Mouse (Mus musculus) forebrain, embryonic 10.5 days (tissue): ENCODE results near the gene Fam210b. TPM values are rescaled to one million over a fixed set of nuclear protein-coding genes. Genes with fewer than 3 reads are reported as not detected.

Experiments used
- DNase-seq: peaks from one replicate; pipeline ENCODE4 v3.0.0-alpha.2; 2017; ENCODE audit warnings: low spot score; ENCODE audit errors: extremely low spot score
- H3K27ac ChIP-seq: fragments of 300-500 bp; sonication (generic); 2 replicates; pipeline ENCODE4 v1.5.1; 2016; ENCODE audit warnings: mild to moderate bottlenecking
- H3K27me3 ChIP-seq: fragments of 300-500 bp; sonication (generic); 2 replicates; pipeline ENCODE4 v1.6.1; 2016; ENCODE audit warnings: mild to moderate bottlenecking; ENCODE audit not compliant: poor library complexity, severe bottlenecking
- H3K36me3 ChIP-seq: fragments of 300-500 bp; sonication (generic); replicated peaks from 2 replicates; pipeline ENCODE4 v1.6.1; 2016; ENCODE audit warnings: mild to moderate bottlenecking, moderate library complexity
- H3K4me1 ChIP-seq: fragments of 300-500 bp; sonication (generic); 2 replicates; pipeline ENCODE4 v1.6.1; 2016
- H3K4me3 ChIP-seq: fragments of 300-500 bp; sonication (generic); 2 replicates; pipeline ENCODE4 v1.5.1; 2016; ENCODE audit warnings: mild to moderate bottlenecking, moderate library complexity
- H3K9me3 ChIP-seq: fragments of 300-500 bp; sonication (generic); 2 replicates; pipeline ENCODE4 v1.6.1; 2016; ENCODE audit warnings: mild to moderate bottlenecking, moderate library complexity
- WGBS: fragments of 180-500 bp; shearing (Covaris S2); methylation state at CpG from one replicate; pipeline ENCODE4 v1.1.7; 2016; 5-methylcytosine and 5-hydroxymethylcytosine counted together
- polyA plus RNA-seq: library from polyadenylated mRNA; unstranded; fragments of >200 nt; fragmentation: Nextera tagmentation; extraction: Ambion mirVana; gene quantifications from 2 replicates; pipeline ENCODE4 v1.2.1, GENCODE M21; 2016

The Fam210b gene
- polyA plus RNA-seq, 1 experiment from 2014 or later, result 16.6 TPM

DNA sequence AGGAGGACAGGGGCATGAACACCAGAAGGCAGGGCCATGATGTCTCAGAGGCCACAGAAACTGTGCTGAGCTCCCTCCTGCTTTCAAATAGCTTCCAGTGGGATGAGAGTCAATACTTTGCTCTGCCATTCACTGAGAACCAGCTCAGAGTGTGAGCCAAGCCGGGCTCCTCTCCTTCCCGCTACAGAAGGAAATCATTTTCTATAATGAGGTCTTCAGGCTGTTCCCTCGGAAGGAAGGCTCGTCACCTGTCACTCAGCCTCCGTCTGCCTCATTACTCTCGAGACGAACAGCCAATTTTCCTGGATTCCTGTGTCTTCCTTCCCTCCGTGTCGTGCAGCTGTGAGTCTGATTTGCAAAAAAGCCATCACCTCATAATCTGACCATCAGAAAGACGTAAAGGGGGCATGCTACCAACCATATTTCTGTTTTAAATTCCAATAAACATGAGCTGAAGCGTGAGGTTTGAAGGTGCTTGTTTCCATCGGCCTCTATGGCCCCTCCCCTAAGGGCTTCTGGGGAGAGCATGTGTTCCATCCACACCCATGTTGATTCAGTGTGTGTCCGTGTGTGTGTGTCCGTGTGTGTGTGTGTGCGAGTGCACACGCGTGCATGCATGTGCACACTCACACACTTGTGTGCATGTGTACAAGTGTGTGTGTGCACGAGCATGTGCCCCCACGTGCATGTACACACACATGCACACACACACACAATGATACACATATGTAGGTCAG, 7.0 kb upstream of the Fam210b start:
- H3K27me3 ChIP-seq, result no peaks in the 10 kb centered on the region
- DNase-seq, result no peak

DNA sequence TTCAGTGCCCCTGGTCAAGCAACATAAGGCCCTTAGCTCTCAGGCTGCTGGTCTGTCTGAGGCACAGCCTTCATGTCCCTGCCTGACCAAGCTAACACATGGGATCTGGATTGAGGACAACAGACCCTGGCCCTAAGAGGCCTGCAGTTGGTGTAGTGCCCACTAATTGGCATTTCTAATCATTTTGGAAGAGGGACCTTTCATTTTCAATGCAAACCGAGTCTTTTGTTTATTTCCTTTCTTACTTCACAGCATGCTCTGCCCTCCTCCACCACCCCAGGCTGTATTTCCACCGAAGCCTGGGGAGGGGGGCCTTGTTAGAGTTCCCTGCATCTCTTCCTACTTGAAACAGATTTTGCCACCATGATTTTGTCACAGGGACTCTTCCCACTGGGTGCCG, 4.4 kb upstream of the Fam210b start:
- H3K27ac ChIP-seq, result peak overlapping the region; percentile 66; the same call in 1 of the 2 replicates
- 0 out of 2 replicates have a peak, but pooled peaks cover 3% of the 10 kb centered on the region for H3K9me3 ChIP-seq
- 33% methylated on average over 3 of the region's 3 CpGs for WGBS
- no peak for DNase-seq
- H3K4me3 ChIP-seq, result no peak overlapping the region
- no peaks in the 10 kb centered on the region for H3K36me3 ChIP-seq
- no peaks in the 10 kb centered on the region for H3K27me3 ChIP-seq
- H3K4me1 ChIP-seq, result peaks cover 44% of the 10 kb centered on the region

More for the DNA sequence above, 7.0 kb upstream of the Fam210b start:
- 0 out of 2 replicates have a peak, but pooled peaks cover 3% of the 10 kb centered on the region for H3K9me3 ChIP-seq
- peaks cover 31% of the 10 kb centered on the region for H3K4me1 ChIP-seq
- no peak overlapping the region for H3K4me3 ChIP-seq
- no peak overlapping the region for H3K27ac ChIP-seq
- no peaks in the 10 kb centered on the region for H3K36me3 ChIP-seq
- WGBS, result 83% methylated on average over 19 of the region's 19 CpGs

DNA sequence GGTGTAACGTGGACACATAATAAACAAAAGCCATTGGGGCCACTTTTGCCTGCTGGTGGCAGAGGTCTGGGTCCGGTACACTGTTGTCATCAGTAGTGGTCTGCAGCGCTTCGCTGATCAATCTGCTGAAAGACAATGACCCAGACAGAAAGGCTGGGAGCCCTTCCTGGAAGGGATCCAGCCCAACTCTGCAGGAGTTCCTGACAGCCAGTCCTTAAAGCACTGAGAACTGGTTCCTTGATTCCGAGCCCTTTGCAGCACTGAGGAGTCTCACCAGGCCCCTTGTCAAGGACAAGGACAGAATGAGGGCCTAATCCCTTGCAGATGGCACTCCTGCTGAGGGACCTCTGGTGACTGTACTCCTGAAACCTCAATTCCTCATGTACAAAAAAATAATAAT, 3.8 kb upstream of the Fam210b start:
- Histone ChIP-seq H3K27me3 (peaks cover 2% of the 10 kb centered on the region), H3K36me3 (no peaks in the 10 kb centered on the region), H3K4me3 (no peak overlapping the region), H3K4me1 (peaks cover 49% of the 10 kb centered on the region), H3K27ac (peak overlapping the region; percentile 66; the same call in 1 of the 2 replicates), H3K9me3 (0 out of 2 replicates have a peak, but pooled peaks cover 2% of the 10 kb centered on the region)
- WGBS, result 37% methylated on average over 5 of the region's 5 CpGs
- DNase-seq, result no peak

DNA sequence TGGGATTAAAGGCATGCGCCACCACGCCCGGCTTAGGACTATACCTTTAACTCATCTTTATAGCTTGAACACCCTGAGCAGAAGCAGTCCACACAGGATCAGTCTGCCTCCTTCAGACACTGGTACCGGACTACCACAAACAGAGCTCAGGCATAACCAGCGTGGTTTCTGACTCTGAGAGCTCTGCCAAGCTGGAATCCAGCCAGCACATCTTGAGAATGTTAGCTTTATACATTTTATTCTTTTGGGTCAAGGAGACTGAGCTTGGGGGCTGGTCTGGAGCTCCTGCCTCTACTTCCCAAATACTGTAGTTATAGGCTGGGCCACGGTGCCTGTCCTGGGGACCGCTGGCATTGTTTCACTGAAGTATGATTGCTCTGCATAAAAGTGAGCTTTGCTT, 1.6 kb upstream of the Fam210b start:
- DNase-seq, result no peak
- Histone ChIP-seq H3K36me3 (no peaks in the 10 kb centered on the region), H3K4me3 (no peak overlapping the region), H3K4me1 (peaks cover 50% of the 10 kb centered on the region), H3K27me3 (peaks cover 12% of the 10 kb centered on the region), H3K9me3 (no peaks in the 10 kb centered on the region), H3K27ac (no peak overlapping the region)
- 94% methylated on average over 7 of the region's 7 CpGs for WGBS

DNA sequence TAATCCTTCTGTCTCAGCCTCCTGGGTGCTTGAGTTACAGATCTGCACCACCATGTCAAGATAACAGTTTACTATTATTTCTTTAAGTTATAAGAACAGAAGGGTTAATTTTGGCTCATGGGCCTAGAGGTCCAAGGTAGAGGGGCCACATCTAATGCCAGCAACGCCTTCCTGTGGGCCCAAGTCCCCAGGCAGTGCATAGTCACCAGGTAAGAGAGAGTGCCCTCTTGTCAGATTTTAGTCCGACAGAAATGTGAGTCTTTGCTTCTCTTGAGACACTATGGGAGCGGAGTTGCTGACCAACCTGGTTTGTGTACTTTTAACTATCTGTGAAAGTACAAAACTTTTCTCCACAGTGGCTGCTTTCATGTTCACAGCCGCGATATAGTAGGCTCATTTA, 696 bp upstream of the Fam210b start:
- peak overlapping the region; percentile 82 for H3K4me3 ChIP-seq
- H3K9me3 ChIP-seq, result no peaks in the 10 kb centered on the region
- peaks cover 12% of the 10 kb centered on the region for H3K27me3 ChIP-seq
- no peaks in the 10 kb centered on the region for H3K36me3 ChIP-seq
- H3K4me1 ChIP-seq, result peaks cover 54% of the 10 kb centered on the region
- H3K27ac ChIP-seq, result peak overlapping the region; percentile 86
- 39% methylated on average over 5 of the region's 5 CpGs for WGBS
- no peak for DNase-seq

DNA sequence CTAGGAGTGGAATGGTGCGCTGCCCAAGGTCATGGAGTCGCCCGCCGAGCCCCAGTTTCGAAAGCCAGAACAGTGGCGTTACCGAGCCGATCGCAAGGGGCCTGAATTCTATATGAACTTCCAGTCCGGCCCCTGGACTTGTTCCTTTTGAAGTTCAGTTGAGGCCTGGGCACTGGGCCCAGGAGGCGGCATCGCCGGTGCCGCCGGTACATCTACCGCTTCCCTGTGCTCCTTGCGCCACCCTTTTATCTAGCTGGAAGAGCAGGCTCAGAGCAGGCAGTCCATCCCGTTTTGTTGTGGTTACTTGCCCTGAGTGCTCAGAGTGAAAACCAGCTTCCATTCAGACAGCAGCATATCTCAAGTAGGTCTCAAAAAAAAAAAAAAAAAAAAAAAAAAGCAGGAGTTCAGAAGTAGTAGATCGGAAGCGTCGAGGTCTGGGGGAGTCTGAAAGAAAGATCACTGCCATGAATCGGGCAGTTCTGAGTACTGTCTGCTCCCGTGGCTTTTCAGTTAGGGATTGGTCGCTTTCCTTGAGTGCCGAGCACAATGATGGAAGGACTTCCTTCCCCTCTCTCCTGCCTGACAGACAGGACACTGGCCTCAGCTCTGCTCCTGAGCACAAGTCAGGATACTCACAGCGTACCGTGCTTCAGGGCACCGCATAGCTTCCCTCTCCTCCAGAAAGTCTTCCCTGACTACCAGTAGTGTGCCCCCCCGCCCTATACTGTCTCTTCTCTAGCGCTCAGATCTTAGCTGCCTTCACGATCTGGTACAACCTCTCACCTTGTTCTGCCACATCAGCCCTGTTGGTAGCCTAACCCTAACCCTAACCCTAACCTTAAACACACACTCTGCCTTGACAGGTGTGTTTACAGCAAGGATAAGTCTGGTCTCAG, 917 bp downstream of the Fam210b start:
- peak overlapping the region; percentile 82 for H3K4me3 ChIP-seq
- peaks cover 52% of the 10 kb centered on the region for H3K4me1 ChIP-seq
- no peaks in the 10 kb centered on the region for H3K36me3 ChIP-seq
- WGBS, result 12% methylated on average over 31 of the region's 31 CpGs
- H3K27me3 ChIP-seq, result peaks cover 12% of the 10 kb centered on the region
- H3K9me3 ChIP-seq, result no peaks in the 10 kb centered on the region
- peak; percentile 53 for DNase-seq
- H3K27ac ChIP-seq, result peak overlapping the region; percentile 86

DNA sequence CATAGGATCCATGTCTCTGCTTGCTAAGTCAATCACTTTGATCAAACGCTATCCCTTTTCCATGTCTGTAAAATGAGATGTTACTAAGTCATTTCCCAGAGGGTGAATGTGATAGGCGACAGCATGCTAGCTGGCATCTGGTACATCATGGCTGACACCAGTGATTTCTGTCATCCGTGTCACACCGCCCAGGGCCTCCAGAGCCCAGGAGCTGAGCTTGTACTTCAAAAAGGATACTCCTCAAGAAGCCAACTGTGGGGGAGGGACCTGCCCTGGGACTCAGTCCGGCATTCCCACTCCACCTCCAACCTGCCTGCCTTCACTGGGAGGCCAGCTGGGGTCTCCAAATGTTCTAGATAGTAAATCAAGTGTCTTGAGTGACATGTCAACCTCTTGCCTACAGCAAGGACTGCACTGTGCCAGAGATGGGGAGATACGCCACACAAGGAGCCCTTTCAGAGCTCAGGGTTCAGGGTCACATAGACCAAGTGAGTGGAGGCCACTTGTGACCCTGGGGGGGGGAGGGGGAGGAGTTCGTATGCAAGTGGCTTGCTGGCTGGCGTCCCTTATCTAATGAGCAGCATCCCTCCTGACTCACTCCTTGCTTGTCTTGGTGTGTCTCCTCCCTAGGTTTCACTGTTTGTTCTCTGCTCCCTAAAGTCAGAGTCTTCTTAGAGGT, 1.7 kb downstream of the Fam210b start:
- DNase-seq, result no peak
- peaks cover 12% of the 10 kb centered on the region for H3K27me3 ChIP-seq
- H3K9me3 ChIP-seq, result no peaks in the 10 kb centered on the region
- peak overlapping the region; percentile 82 for H3K4me3 ChIP-seq
- H3K27ac ChIP-seq, result peak overlapping the region; percentile 54
- 71% methylated on average over 8 of the region's 8 CpGs for WGBS
- peaks cover 45% of the 10 kb centered on the region for H3K4me1 ChIP-seq
- H3K36me3 ChIP-seq, result no peaks in the 10 kb centered on the region

DNA sequence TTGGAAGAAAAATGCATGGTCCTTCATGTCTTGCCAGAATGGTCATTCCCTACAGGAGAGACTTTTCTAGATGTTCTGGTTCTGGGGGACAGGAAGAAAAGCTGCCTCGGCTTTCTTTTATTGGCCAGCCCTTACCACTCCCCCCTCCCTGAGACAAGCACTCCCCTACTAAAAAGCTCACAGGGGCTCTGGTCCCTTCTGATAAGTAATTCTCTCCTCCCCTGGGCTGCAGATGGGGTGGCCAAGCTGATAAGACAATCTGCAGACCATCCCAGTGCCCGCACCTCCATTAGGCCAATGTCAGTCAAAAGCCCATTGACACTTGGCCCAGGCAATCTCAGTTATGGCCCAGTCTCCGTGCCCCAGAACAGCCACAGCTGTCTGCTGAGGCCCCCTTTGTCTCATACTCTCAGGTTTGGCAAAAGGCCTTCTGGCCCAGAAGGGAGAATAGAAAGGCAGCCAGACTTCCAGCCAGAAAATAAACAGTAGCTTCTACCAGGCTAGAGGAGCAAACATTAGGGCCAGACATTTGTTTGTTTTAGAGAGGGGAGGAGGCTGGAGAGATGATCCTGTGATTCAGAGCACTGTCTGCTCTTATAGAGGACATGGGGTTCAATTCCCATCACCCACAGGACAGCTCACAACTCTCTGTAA, 3.1 kb downstream of the Fam210b start:
- peaks cover 12% of the 10 kb centered on the region for H3K27me3 ChIP-seq
- no peak for DNase-seq
- peak overlapping the region; percentile 54; the same call in 1 of the 2 replicates for H3K27ac ChIP-seq
- H3K9me3 ChIP-seq, result no peaks in the 10 kb centered on the region
- peaks cover 57% of the 10 kb centered on the region for H3K4me1 ChIP-seq
- 81% methylated on average over 3 of the region's 3 CpGs for WGBS
- peaks cover 9% of the 10 kb centered on the region for H3K36me3 ChIP-seq
- no peak overlapping the region for H3K4me3 ChIP-seq

DNA sequence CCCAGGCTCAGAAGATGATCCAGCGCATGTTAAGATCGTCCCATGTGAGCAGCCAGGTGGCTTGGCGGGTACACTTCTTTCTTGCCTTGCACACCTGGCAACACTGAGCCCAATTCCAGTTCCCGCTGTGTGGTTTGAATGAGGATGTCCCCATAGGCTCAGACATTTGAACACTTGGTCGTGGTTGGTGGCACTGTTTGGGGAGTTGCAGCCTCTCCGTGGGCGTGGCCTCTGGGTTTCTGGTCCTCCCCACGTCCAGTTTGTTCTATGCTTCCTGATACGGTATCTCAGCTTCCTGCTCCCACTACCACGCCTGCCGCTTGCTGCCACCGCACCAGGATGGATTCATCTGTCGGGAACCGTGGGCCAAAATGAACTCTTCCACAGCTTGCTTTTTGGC, 4.4 kb downstream of the Fam210b start:
- H3K36me3 ChIP-seq, result peaks cover 21% of the 10 kb centered on the region
- H3K27ac ChIP-seq, result no peak overlapping the region
- WGBS, result 83% methylated on average over 14 of the region's 14 CpGs
- no peak overlapping the region for H3K4me3 ChIP-seq
- peaks cover 12% of the 10 kb centered on the region for H3K27me3 ChIP-seq
- no peaks in the 10 kb centered on the region for H3K9me3 ChIP-seq
- no peak for DNase-seq
- peaks cover 55% of the 10 kb centered on the region for H3K4me1 ChIP-seq

DNA sequence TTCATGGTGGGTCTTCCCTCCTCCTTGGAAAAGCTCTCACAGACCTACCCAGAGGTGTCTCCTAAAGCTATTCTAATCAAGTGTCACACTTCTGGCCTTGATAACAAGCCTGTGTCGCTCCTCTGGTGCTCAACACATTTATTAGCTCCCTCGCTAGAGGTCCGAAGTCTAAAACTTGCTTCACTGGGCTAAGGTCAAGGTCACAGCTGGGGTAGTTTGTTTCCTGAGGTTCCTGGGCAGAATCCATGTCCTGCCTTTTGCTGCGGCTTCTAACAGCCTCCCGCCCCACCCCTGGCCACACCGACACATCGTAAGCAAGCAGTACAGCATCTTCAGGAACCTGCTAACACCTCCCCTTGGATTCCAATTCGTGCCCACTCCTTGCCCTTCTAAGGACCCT, 5.4 kb downstream of the Fam210b start:
- DNase-seq, result no peak
- Histone ChIP-seq H3K27me3 (peaks cover 12% of the 10 kb centered on the region), H3K4me1 (peaks cover 48% of the 10 kb centered on the region), H3K4me3 (no peak overlapping the region), H3K9me3 (no peaks in the 10 kb centered on the region), H3K27ac (no peak overlapping the region; the same call in 1 of the 2 replicates), H3K36me3 (peaks cover 31% of the 10 kb centered on the region)
- 83% methylated on average over 8 of the region's 8 CpGs for WGBS

DNA sequence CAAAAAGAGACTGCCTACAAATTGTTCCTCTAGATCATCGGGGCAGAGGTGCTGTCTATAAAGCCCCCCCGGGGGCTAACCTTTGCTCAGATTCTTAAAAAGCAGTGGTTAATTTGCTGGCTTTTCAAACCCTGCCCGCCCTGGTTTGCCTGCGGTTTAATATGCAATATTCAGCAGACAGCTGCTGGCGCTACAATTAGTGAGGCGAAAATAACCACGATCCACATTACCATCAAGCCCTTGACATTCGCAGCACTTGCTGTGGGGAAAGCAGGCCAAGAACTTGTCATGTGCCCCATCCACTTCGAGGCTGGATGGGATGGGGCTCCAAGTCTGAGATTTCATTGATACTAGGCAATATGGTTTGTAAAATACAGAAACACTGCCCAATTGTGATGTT, 7.9 kb downstream of the Fam210b start:
- Histone ChIP-seq H3K4me3 (no peak overlapping the region), H3K9me3 (no peaks in the 10 kb centered on the region), H3K27ac (no peak overlapping the region), H3K27me3 (no peaks in the 10 kb centered on the region), H3K36me3 (peaks cover 55% of the 10 kb centered on the region), H3K4me1 (peaks cover 31% of the 10 kb centered on the region)
- DNase-seq, result no peak
- WGBS, result 78% methylated on average over 9 of the region's 9 CpGs

DNA sequence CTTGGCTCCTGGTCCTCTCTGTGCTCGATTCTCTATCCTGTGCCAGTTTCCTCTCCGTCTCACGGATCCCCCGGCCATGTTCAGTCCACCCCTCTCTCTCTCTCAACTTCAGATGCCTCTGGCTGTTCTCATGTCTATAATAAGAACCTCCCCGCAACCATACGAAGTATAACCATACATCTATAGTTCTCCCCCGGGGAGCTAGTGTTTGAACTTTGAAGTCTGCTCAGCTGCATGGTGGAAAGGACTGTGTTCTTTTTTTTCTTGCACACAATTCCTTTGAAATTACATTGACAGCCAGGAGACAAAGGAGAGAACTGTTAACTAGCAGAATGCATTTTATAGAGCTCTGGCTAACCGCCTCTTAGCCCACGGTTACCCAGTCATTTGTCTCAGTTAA, 9.4 kb downstream of the Fam210b start:
- Histone ChIP-seq H3K9me3 (no peaks in the 10 kb centered on the region), H3K4me3 (no peak overlapping the region), H3K27ac (no peak overlapping the region), H3K27me3 (no peaks in the 10 kb centered on the region), H3K4me1 (peaks cover 27% of the 10 kb centered on the region), H3K36me3 (peaks cover 70% of the 10 kb centered on the region)
- 84% methylated on average over 9 of the region's 9 CpGs for WGBS
- DNase-seq, result no peak
